Mouse (Mus musculus) thymus, postnatal 4 days (tissue): Measurements from ENCODE around the gene Tigit.

Source experiments
- DNase-seq: peaks from one replicate; pipeline ENCODE4 v3.0.0; 2021

Tigit gene

GRCm38 (mm10) chr16:43662124-43663004 lies 1.6 kb downstream of the Tigit start:
- DNase-seq = no peak

- no peak for DNase-seq
Observed at GRCm38 (mm10) chr16:43661576-43661975, 2.4 kb downstream of the Tigit start.

GRCm38 (mm10) chr16:43655183-43655787 lies 8.7 kb downstream of the Tigit start:
- no peak for DNase-seq

GRCm38 (mm10) chr16:43654269-43654668 lies 9.7 kb downstream of the Tigit start:
- DNase-seq = no peak

GRCm38 (mm10) chr16:43653288-43653687 lies 10.7 kb downstream of the Tigit start:
- no peak for DNase-seq

GRCm38 (mm10) chr16:43650355-43651080 lies 13.4 kb downstream of the Tigit start:
- no peak for DNase-seq

GRCm38 (mm10) chr16:43647641-43648040 lies 16.3 kb downstream of the Tigit start:
- DNase-seq = no peak

- no peak for DNase-seq
Observed at GRCm38 (mm10) chr16:43646943-43647342, 17.0 kb downstream of the Tigit start.

GRCm38 (mm10) chr16:43645879-43646278 lies 18.1 kb downstream of the Tigit start:
- no peak for DNase-seq

GRCm38 (mm10) chr16:43641230-43641629 lies 22.7 kb downstream of the Tigit start:
- DNase-seq = no peak

- no peak for DNase-seq
Observed at GRCm38 (mm10) chr16:43638406-43639049, 25.4 kb downstream of the Tigit start.

- no peak for DNase-seq
Observed at GRCm38 (mm10) chr16:43637241-43637640, 26.7 kb downstream of the Tigit start.

GRCm38 (mm10) chr16:43634037-43634436 lies 29.9 kb downstream of the Tigit start:
- no peak for DNase-seq

- DNase-seq = no peak
Observed at GRCm38 (mm10) chr16:43631758-43632157, 32.2 kb downstream of the Tigit start.

- no peak for DNase-seq
Observed at GRCm38 (mm10) chr16:43628662-43629061, 35.3 kb downstream of the Tigit start.

- DNase-seq = no peak
Observed at GRCm38 (mm10) chr16:43625956-43626355, 38.0 kb downstream of the Tigit start.

- DNase-seq = no peak
Observed at GRCm38 (mm10) chr16:43625289-43625688, 38.7 kb downstream of the Tigit start.

GRCm38 (mm10) chr16:43624876-43625275 lies 39.1 kb downstream of the Tigit start:
- peak; percentile 18 for DNase-seq

GRCm38 (mm10) chr16:43623315-43624000 lies 40.5 kb downstream of the Tigit start:
- no peak for DNase-seq

- no peak for DNase-seq
Observed at GRCm38 (mm10) chr16:43620359-43620758, 43.6 kb downstream of the Tigit start.

- peak; percentile 7 for DNase-seq
Observed at GRCm38 (mm10) chr16:43619277-43619676, 44.7 kb downstream of the Tigit start.

GRCm38 (mm10) chr16:43618286-43618685 lies 45.7 kb downstream of the Tigit start:
- DNase-seq = peak; percentile 6
